Mouse (Mus musculus) kidney, postnatal 0 days (tissue): ENCODE data around the gene Cdhr5. TPM values are rescaled to one million over a fixed set of nuclear protein-coding genes. Genes with fewer than 3 reads are reported as not detected.
A peak's percentile ranks its signal among the peaks of the same experiment; 100 is the strongest.

ENCODE experiments used
- ATAC-seq: fragments of 200-750 bp; cut with Nextera tagmentation; replicated peaks from 2 replicates; pipeline ENCODE4 v1.8.0; 2017; ENCODE audit warnings: low read depth, moderate number of reproducible peaks, moderate TSS enrichment, moderate library complexity; ENCODE audit not compliant: low FRiP score
- DNase-seq: peaks from one replicate; pipeline ENCODE4 v3.0.0-alpha.2; 2016; ENCODE audit warnings: low spot score
- H3K27ac ChIP-seq: fragments of 300-500 bp; sonication (generic); 2 replicates; pipeline ENCODE4 v1.5.1; 2014; ENCODE audit warnings: mild to moderate bottlenecking
- H3K27me3 ChIP-seq: fragments of 300-500 bp; sonication (generic); 2 replicates; pipeline ENCODE4 v1.6.1; 2014; ENCODE audit warnings: low read length, mixed read lengths; ENCODE audit not compliant: insufficient read depth
- H3K36me3 ChIP-seq: fragments of 300-500 bp; sonication (generic); 2 replicates; pipeline ENCODE4 v1.6.1; 2014; ENCODE audit warnings: low read length, mixed read lengths; ENCODE audit not compliant: insufficient read depth
- H3K4me1 ChIP-seq: fragments of 300-500 bp; sonication (generic); replicated peaks from 2 replicates; pipeline ENCODE4 v1.6.1; 2014; ENCODE audit warnings: antibody characterized with exemption, low read length, mixed read lengths; ENCODE audit not compliant: insufficient read depth
- H3K4me2 ChIP-seq: fragments of 300-500 bp; sonication (generic); 2 replicates; pipeline ENCODE4 v1.6.1; 2014; ENCODE audit warnings: mild to moderate bottlenecking, low read length, moderate library complexity, mixed read lengths
- H3K4me3 ChIP-seq: fragments of 300-500 bp; sonication (generic); replicated peaks from 2 replicates; pipeline ENCODE4 v1.5.1; 2014; ENCODE audit warnings: low read depth, low read length
- H3K9ac ChIP-seq: fragments of 300-500 bp; sonication (generic); 2 replicates; pipeline ENCODE4 v1.6.1; 2014; ENCODE audit warnings: low read depth, low read length
- H3K9me3 ChIP-seq: fragments of 300-500 bp; sonication (generic); replicated peaks from 2 replicates; pipeline ENCODE4 v1.6.1; 2016; ENCODE audit warnings: low read length, inconsistent platforms, mixed read lengths
- CTCF ChIP-seq: IDR thresholded peaks from 2 replicates; pipeline ENCODE4 v1.5.1; 2016; ENCODE audit warnings: antibody characterized with exemption, low read depth, mild to moderate bottlenecking, moderate library complexity
- WGBS: fragments of 180-500 bp; shearing (Covaris S2); extraction: QIAGEN DNeasy Blood & Tissue Kit; methylation state at CpG from one replicate; pipeline ENCODE4 v1.1.7; 2014; 5-methylcytosine and 5-hydroxymethylcytosine counted together
- polyA plus RNA-seq: library from polyadenylated mRNA; unstranded; fragments of >200 nt; fragmentation: Nextera tagmentation; extraction: Ambion mirVana; gene quantifications from 2 replicates; pipeline ENCODE4 v1.2.1, GENCODE M21; 2015

The Cdhr5 gene
- polyA plus RNA-seq, 1 experiment from 2014 or later: 40.1 TPM

DNA sequence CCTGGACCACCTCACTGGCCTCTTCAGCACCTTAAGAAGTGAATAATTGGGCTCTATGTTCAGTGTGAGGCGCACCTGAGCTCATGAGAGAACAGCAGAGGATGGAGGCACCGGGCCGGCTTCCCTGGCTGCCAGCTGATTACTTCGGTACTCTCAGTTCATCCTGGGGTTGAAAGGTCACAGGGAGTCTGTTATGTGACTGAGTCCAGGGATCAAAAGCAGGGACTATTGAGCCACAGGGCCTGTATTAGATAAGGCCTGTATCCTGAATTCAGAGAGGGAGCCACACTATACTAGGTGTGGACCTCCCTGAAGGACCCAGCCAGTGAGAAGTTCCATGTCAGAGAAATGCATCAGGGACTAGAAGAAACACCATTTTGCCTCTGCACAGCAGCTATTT is 28.0 kb upstream of the Cdhr5 start:
- Histone ChIP-seq H3K27me3 (no peaks in the 10 kb centered on the region), H3K9me3 (no peaks in the 10 kb centered on the region), H3K4me3 (no peak overlapping the region), H3K4me1 (no peaks in the 10 kb centered on the region), H3K36me3 (peaks cover 65% of the 10 kb centered on the region), H3K4me2 (no peak overlapping the region), H3K9ac (no peak overlapping the region), H3K27ac (no peak overlapping the region)
- no peak for ATAC-seq
- no peak for DNase-seq
- WGBS: 83% methylated on average over 4 of the region's 4 CpGs
- TF ChIP-seq CTCF: no peak

GRCm38 (mm10) chr7:141302702-141303268 is 26.2 kb upstream of the Cdhr5 start:
- Histone ChIP-seq H3K27ac (no peak overlapping the region), H3K27me3 (no peaks in the 10 kb centered on the region), H3K9ac (no peak overlapping the region), H3K9me3 (no peaks in the 10 kb centered on the region), H3K4me1 (no peaks in the 10 kb centered on the region), H3K4me3 (no peak overlapping the region), H3K36me3 (peaks cover 49% of the 10 kb centered on the region), H3K4me2 (no peak overlapping the region)
- DNase-seq (no peak), ATAC-seq (no peak)
- WGBS: 86% methylated on average over 1 of the region's 1 CpGs
- TF ChIP-seq CTCF: no peak

DNA sequence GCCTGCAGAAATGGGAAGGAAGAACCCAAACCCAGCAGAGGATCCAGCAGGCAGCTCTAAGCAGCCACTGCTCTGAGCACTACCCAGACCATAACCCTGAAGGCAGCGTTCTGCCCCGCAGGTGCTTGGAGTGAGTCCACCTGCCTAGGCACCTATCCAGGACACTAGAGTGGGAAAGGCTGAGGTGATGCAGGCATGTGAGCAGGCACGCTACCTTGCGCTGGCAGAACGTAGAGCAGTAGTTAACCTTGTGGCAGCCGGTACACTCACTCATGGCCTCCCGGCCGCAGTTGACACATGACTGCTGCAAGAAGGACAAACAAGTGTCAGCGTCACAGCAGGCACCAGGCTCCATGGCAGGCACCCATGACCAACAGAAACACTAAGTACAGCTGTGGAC is 24.8 kb upstream of the Cdhr5 start:
- DNase-seq: no peak
- peaks cover 37% of the 10 kb centered on the region for H3K36me3 ChIP-seq
- H3K9me3 ChIP-seq: no peaks in the 10 kb centered on the region

DNA sequence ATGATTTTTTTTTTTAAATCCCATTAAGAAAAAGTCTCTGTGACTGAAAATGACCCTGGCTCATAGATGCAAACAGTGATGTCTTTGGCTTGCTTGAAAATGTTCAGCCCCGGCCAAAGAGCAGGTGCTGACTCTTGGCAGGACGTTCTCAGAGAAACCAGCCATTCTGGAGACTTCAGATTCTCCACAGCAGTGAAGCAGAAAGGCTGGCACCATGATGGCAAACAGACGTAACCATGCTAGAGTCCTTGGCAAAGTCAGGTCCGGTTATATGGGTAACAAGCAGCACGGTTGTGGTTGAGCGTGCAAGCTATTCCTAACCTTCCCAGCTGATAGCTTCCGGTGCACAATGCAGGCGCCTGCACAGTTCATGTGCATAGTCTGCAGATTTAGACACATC is 22.6 kb upstream of the Cdhr5 start:
- no peak overlapping the region for H3K4me2 ChIP-seq
- no peak overlapping the region for H3K4me3 ChIP-seq
- no peak for TF ChIP-seq CTCF
- H3K27ac ChIP-seq: no peak overlapping the region
- peaks cover 5% of the 10 kb centered on the region; the same call in 1 of the 2 replicates for H3K4me1 ChIP-seq
- no peaks in the 10 kb centered on the region for H3K9me3 ChIP-seq
- 95% methylated on average over 8 of the region's 8 CpGs for WGBS
- peaks cover 6% of the 10 kb centered on the region; the same call in 1 of the 2 replicates for H3K27me3 ChIP-seq
- DNase-seq (no peak), ATAC-seq (no peak)
- H3K9ac ChIP-seq: no peak overlapping the region
- H3K36me3 ChIP-seq: peaks cover 27% of the 10 kb centered on the region

More for the DNA sequence above, 24.8 kb upstream of the Cdhr5 start:
- Histone ChIP-seq H3K27me3 (no peaks in the 10 kb centered on the region), H3K27ac (no peak overlapping the region), H3K4me3 (no peak overlapping the region), H3K4me2 (no peak overlapping the region), H3K4me1 (no peaks in the 10 kb centered on the region), H3K9ac (no peak overlapping the region)
- no peak for ATAC-seq
- 98% methylated on average over 9 of the region's 9 CpGs for WGBS
- TF ChIP-seq CTCF: no peak

GRCm38 (mm10) chr7:141297926-141298650 is 21.5 kb upstream of the Cdhr5 start:
- Histone ChIP-seq H3K27me3 (peaks cover 16% of the 10 kb centered on the region), H3K4me3 (no peak overlapping the region), H3K36me3 (peaks cover 21% of the 10 kb centered on the region), H3K4me1 (peaks cover 10% of the 10 kb centered on the region; the same call in 1 of the 2 replicates), H3K4me2 (no peak overlapping the region), H3K27ac (no peak overlapping the region), H3K9me3 (no peaks in the 10 kb centered on the region), H3K9ac (no peak overlapping the region)
- no peak for ATAC-seq
- 72% methylated on average over 3 of the region's 3 CpGs for WGBS
- TF ChIP-seq CTCF: no peak
- no peak for DNase-seq

DNA sequence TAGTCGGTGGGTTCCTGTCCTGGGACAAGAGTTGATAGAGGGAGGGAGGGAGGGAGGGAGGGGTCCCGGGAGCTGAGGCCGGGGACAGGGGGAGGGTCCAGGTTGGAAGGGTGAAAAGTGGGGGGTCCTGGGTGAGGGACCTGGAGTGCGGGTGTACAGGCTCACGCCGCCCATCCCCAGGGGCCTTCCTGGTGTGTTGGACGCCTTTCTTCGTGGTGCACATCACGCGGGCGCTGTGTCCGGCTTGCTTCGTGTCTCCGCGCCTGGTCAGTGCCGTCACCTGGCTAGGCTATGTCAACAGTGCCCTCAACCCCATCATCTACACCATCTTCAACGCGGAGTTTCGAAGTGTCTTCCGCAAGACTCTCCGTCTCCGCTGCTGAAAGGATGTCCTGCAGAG is 17.9 kb upstream of the Cdhr5 start:
- 9% methylated on average over 19 of the region's 22 CpGs for WGBS

More for the DNA sequence above, 17.9 kb upstream of the Cdhr5 start:
- ATAC-seq: no peak
- no peaks in the 10 kb centered on the region for H3K9me3 ChIP-seq
- H3K9ac ChIP-seq: peak overlapping the region; percentile 46
- H3K36me3 ChIP-seq: no peaks in the 10 kb centered on the region
- peaks cover 12% of the 10 kb centered on the region; the same call in 1 of the 2 replicates for H3K4me1 ChIP-seq
- DNase-seq: no peak
- peaks cover 22% of the 10 kb centered on the region for H3K27me3 ChIP-seq
- TF ChIP-seq CTCF: no peak
- peak overlapping the region; percentile 63 for H3K4me2 ChIP-seq
- H3K4me3 ChIP-seq: peak overlapping the region; percentile 29
- H3K27ac ChIP-seq: no peak overlapping the region
